Mouse (Mus musculus) bone marrow, adult 2 months (tissue): ENCODE measurements at regions not wholly inside any gene's neighbourhood (a gene's known extent, or its start where the extent isn't known, plus 50 kb on each side); places are given as distances from the start of the nearest gene placed in this dataset.

Source experiments
- CTCF ChIP-seq: fragments of 200-500 bp; IDR thresholded peaks from 2 replicates; pipeline ENCODE4 v1.5.1; 2011; ENCODE audit warnings: low read length, control low read depth; ENCODE audit not compliant: control insufficient read depth, insufficient read depth
- POLR2A ChIP-seq: fragments of 200-500 bp; IDR thresholded peaks from 2 replicates; pipeline ENCODE4 v1.6.1; 2011; ENCODE audit warnings: low read depth, mild to moderate bottlenecking, control low read depth, low read length, borderline replicate concordance; ENCODE audit not compliant: control insufficient read depth

DNA sequence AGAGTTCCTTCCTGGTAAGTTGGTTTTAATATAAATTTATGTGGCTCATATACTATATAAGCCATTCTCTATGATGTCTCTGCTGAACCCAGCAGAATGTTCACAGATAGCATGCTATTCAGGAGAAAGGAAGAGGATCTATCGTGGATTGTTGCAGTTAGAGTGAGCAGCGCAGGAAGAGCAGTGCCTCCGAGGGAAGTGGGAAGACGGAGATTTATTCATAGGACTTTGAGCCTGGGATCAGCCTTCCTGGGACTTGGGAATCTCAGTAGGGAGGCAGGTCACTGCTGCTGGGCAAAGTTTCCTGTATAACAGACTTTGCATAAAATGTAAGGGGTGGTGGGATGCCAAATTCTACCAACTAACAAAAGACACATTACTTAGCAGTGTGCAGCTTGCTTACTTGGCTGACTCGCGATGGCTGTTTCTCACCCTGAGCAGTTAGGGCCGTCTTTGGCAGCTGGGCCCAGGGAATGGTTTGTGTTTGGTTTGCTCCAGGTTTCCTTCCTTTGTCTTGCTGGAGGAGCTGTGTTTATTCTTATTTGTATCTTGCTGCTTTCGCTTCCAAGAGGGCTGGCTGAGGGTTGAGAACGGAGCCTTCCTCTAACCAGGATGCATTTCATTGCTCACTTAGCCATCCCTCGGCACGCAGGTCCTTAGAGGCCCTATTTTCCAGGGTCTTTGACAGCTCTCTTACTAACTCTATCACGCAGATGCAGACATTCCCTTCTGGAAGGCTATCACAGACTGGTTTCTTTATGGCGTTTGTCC, 226.9 kb downstream of the Gm11077 start:
- TF ChIP-seq CTCF (no peak), POLR2A (no peak)
